Mouse (Mus musculus): Measurements from ENCODE around the gene Slc44a3. TPM values are rescaled to one million over a fixed set of nuclear protein-coding genes. Genes with fewer than 3 reads are reported as not detected.
A peak's percentile ranks its signal among the peaks of the same experiment; 100 is the strongest.

Slc44a3 gene
- total RNA-seq, 1 experiment, result 2.3 TPM

DNA sequence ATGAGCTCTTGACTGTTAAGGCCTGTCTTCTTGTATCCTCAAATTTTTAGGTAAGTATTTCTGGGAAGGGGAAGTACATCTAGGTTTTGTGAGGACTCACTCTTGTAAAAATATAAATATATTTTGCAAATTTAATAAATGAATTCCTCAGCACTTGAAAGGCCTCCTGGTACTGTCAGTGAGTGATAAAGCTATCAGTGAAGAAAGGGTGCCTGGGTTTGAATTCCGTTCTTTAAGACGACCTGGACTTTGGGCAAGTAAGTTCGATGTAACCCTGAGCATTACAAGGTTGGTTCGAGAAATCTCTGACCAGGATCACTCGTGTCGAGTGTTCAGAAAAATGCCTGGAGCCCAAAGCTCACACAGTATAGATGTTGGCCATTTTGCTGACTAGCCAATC lies 98.8 kb downstream of the Slc44a3 start:
- Histone ChIP-seq H3K27ac (ENCODE audit: insufficient read depth, low read depth, low read length, poor library complexity, severe bottlenecking) (no peak overlapping the region), H3K4me3 (ENCODE audit: insufficient read depth in 1 of 2, low read depth in 1 of 2, low read length in 2 of 2, poor library complexity in 1 of 2, severe bottlenecking in 1 of 2) (no peak overlapping the region), H3K4me1 (ENCODE audit: control insufficient read depth in 2 of 2, insufficient read depth in 2 of 2, low read length in 2 of 2, poor library complexity in 1 of 2) (peaks cover 28 to 47% of the 10 kb centered on the region in 2 experiments), H3K9ac (ENCODE audit: insufficient read depth, low read depth, low read length, poor library complexity, severe bottlenecking) (no peak overlapping the region), H3K36me3 (ENCODE audit: control insufficient read depth, insufficient read depth, low read length, poor library complexity, severe bottlenecking) (peaks cover 10% of the 10 kb centered on the region; the same call in 1 of the 2 replicates), H3K9me3 (ENCODE audit: control insufficient read depth, insufficient read depth, low read depth, low read length) (no peaks in the 10 kb centered on the region)
- in situ Hi-C loops (cut with MboI; ENCODE audit: low sequenced_read_pairs in 2 of 2, unreplicated experiment in 2 of 2), result no loop called here
- no peak for TF ChIP-seq ZC3H11A (IDR thresholded peaks at IDR 0.05; ENCODE audit: borderline replicate concordance, low read depth, low read length)
- TF ChIP-seq ZNF384 (IDR thresholded peaks at IDR 0.05; ENCODE audit: low read depth, low read length), result no peak
- TF ChIP-seq CHD2 (IDR thresholded peaks at IDR 0.05; ENCODE audit: low read depth, low read length), result no peak
- TF ChIP-seq HCFC1 (IDR thresholded peaks at IDR 0.05; ENCODE audit: borderline replicate concordance, insufficient read depth, low read length), result no peak
- TF ChIP-seq MAFK (IDR thresholded peaks at IDR 0.05; ENCODE audit: insufficient read depth, low read depth, low read length), result 0 out of 2 replicates have a peak, but pooled peaks have one; percentile 46
- DNase-seq (ENCODE audit: low read depth, low spot score), result no peak

DNA sequence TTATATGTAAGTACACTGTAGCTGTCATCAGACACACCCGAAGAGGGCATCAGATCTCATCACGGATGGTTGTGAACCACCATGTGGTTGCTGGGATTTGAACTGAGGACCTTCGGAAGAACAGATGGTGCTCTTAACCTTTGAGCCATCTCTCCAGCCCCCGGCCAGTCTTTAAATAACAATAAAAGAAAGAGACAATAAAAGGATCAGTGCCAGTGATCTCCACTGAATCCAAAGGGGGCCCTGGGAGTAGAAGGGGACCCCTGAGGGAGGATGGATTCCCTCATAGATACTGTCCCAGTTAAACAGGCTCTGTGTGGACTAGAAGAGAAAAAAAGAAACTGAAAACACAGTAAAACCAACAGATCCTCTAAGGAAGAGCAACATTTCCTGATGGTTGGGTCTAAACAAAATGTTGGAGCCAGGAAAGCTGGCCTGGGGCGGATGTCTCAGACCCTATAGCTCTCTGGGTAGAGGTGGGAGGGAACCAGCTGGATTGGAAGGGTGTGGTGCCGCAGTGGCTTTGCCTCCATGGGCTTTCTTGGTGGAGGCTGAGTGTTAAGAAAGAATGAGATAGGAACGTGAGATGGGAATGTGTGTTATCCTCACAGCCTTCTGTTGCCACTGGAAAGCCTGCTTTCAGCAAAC lies 101.8 kb downstream of the Slc44a3 start:
- H3K36me3 ChIP-seq (ENCODE audit: control insufficient read depth, insufficient read depth, low read length, poor library complexity, severe bottlenecking), result peaks cover 3% of the 10 kb centered on the region; the same call in 1 of the 2 replicates
- TF ChIP-seq MAFK (IDR thresholded peaks at IDR 0.05; ENCODE audit: insufficient read depth, low read depth, low read length) (no peak), CHD2 (IDR thresholded peaks at IDR 0.05; ENCODE audit: low read depth, low read length) (0 out of 2 replicates have a peak, but pooled peaks have one; percentile 11)
- peak; percentile 85 for DNase-seq (ENCODE audit: low read depth, low spot score)
- peak overlapping the region; percentile 2 to 88; a peak in 2 of 4 replicates for H3K4me3 ChIP-seq (ENCODE audit: insufficient read depth in 1 of 2, low read depth in 1 of 2, low read length in 2 of 2, poor library complexity in 1 of 2, severe bottlenecking in 1 of 2)
- peaks cover 16 to 35% of the 10 kb centered on the region in 2 experiments for H3K4me1 ChIP-seq (ENCODE audit: control insufficient read depth in 2 of 2, insufficient read depth in 2 of 2, low read length in 2 of 2, poor library complexity in 1 of 2)
- H3K27ac ChIP-seq (ENCODE audit: insufficient read depth, low read depth, low read length, poor library complexity, severe bottlenecking), result peak overlapping the region; percentile 47; the same call in 1 of the 2 replicates
- no peak overlapping the region for H3K9ac ChIP-seq (ENCODE audit: insufficient read depth, low read depth, low read length, poor library complexity, severe bottlenecking)
- in situ Hi-C loops (cut with MboI; ENCODE audit: low sequenced_read_pairs in 2 of 2, unreplicated experiment in 2 of 2), result no loop called here
- no peaks in the 10 kb centered on the region for H3K9me3 ChIP-seq (ENCODE audit: control insufficient read depth, insufficient read depth, low read depth, low read length)

DNA sequence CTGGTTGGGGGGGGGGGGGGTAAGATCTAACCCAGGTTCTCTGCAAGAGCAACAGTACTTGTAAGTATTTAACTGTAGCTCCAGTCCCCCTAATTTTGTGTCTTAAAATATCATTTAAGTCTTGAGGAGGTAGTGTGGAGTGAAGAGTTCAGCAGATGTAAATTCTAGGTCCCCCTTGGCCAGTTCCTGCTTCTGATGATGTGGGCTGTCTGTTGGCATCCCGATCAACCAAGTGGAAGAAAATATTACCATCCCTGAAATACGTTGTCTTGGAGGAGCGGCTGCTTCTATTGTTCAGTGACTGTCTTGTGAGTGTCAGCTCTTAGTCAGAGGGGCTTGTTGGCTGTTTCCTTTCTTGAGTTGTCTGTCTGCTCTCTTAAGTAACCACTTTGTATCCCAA lies 102.7 kb downstream of the Slc44a3 start:
- no peak overlapping the region for H3K9ac ChIP-seq (ENCODE audit: insufficient read depth, low read depth, low read length, poor library complexity, severe bottlenecking)
- no peak for TF ChIP-seq MAFK (IDR thresholded peaks at IDR 0.05; ENCODE audit: insufficient read depth, low read depth, low read length)
- no peak for TF ChIP-seq ZNF384 (IDR thresholded peaks at IDR 0.05; ENCODE audit: low read depth, low read length)
- TF ChIP-seq HCFC1 (IDR thresholded peaks at IDR 0.05; ENCODE audit: borderline replicate concordance, insufficient read depth, low read length), result no peak
- TF ChIP-seq ZC3H11A (IDR thresholded peaks at IDR 0.05; ENCODE audit: borderline replicate concordance, low read depth, low read length), result no peak
- no peak for TF ChIP-seq CHD2 (IDR thresholded peaks at IDR 0.05; ENCODE audit: low read depth, low read length)
- no peaks in the 10 kb centered on the region for H3K9me3 ChIP-seq (ENCODE audit: control insufficient read depth, insufficient read depth, low read depth, low read length)
- DNase-seq (ENCODE audit: low read depth, low spot score), result no peak
- H3K27ac ChIP-seq (ENCODE audit: insufficient read depth, low read depth, low read length, poor library complexity, severe bottlenecking), result peak overlapping the region; percentile 57; the same call in 1 of the 2 replicates
- H3K36me3 ChIP-seq (ENCODE audit: control insufficient read depth, insufficient read depth, low read length, poor library complexity, severe bottlenecking), result no peaks in the 10 kb centered on the region; the same call in 1 of the 2 replicates
- H3K4me1 ChIP-seq (ENCODE audit: control insufficient read depth in 2 of 2, insufficient read depth in 2 of 2, low read length in 2 of 2, poor library complexity in 1 of 2), result peaks cover 17 to 27% of the 10 kb centered on the region in 2 experiments
- in situ Hi-C loops (cut with MboI; ENCODE audit: low sequenced_read_pairs in 2 of 2, unreplicated experiment in 2 of 2), result no loop called here
- peak overlapping the region; percentile 88 to 89; a peak in 3 of 4 replicates for H3K4me3 ChIP-seq (ENCODE audit: insufficient read depth in 1 of 2, low read depth in 1 of 2, low read length in 2 of 2, poor library complexity in 1 of 2, severe bottlenecking in 1 of 2)

DNA sequence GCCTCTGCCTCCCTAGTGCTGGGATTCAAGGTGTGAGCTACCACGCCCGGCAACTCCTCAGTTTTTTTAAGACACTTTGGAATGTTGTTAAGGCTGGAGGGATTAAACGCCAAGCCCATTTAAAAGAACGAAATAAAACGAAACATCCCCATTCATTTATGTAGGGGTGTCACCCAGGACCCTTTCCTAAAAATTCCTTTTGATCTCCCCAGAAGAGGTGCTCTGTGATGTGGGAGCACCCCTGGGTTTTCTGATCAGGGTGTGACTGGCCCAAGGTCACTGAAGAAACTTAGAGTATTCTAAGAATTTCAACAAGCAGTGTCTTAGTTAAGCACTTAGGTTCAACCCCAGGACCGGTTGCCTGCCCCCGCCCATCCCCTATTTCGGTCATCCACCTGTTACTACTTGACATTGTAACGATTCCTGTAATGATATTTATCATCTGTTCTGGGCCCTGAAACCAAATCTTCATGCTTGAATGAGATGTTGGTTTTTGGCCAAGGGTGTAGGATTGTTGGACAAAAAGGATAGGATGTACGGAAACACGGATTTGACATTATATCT lies 103.4 kb downstream of the Slc44a3 start:
- peak overlapping the region; percentile 88 to 89 for H3K4me3 ChIP-seq (ENCODE audit: insufficient read depth in 1 of 2, low read depth in 1 of 2, low read length in 2 of 2, poor library complexity in 1 of 2, severe bottlenecking in 1 of 2)
- peak overlapping the region; percentile 61; the same call in 1 of the 2 replicates for H3K9ac ChIP-seq (ENCODE audit: insufficient read depth, low read depth, low read length, poor library complexity, severe bottlenecking)
- in situ Hi-C loops (cut with MboI; ENCODE audit: low sequenced_read_pairs in 2 of 2, unreplicated experiment in 2 of 2), result no loop called here
- no peaks in the 10 kb centered on the region for H3K9me3 ChIP-seq (ENCODE audit: control insufficient read depth, insufficient read depth, low read depth, low read length)
- H3K36me3 ChIP-seq (ENCODE audit: control insufficient read depth, insufficient read depth, low read length, poor library complexity, severe bottlenecking), result no peaks in the 10 kb centered on the region; the same call in 1 of the 2 replicates
- peak overlapping the region; percentile 57; the same call in 1 of the 2 replicates for H3K27ac ChIP-seq (ENCODE audit: insufficient read depth, low read depth, low read length, poor library complexity, severe bottlenecking)
- peaks cover 17 to 20% of the 10 kb centered on the region in 2 experiments for H3K4me1 ChIP-seq (ENCODE audit: control insufficient read depth in 2 of 2, insufficient read depth in 2 of 2, low read length in 2 of 2, poor library complexity in 1 of 2)
- DNase-seq (ENCODE audit: low read depth, low spot score), result peak; percentile 51
- no peak for TF ChIP-seq ZC3H11A (IDR thresholded peaks at IDR 0.05; ENCODE audit: borderline replicate concordance, low read depth, low read length)
- peak; percentile 80 for TF ChIP-seq ZNF384 (IDR thresholded peaks at IDR 0.05; ENCODE audit: low read depth, low read length)
